Mouse (Mus musculus) mouse embryonic stem cell (cell line): Measurements from ENCODE around the gene Sobp.

Source experiments
- in situ Hi-C, 2 experiments: fragments of 300-500 bp; cut with MboI; formaldehyde crosslinking; loops; 1 replicate in 1 of 2; 3 replicates in 1 of 2; pipeline ENCODE4 v1.14.3; 2019 to 2020; ENCODE audit warnings: low sequenced_read_pairs in 2 of 2, low pct_unique_long_range_greater_than_20kb in 1 of 2, mixed read lengths in 1 of 2; ENCODE audit not compliant: unreplicated experiment in 1 of 2

Gene Sobp

GRCm38 (mm10) chr10:43008116-43008515, 166.2 kb downstream of the Sobp start:
- in situ Hi-C loops = no loop called here

GRCm38 (mm10) chr10:43006534-43006933, 167.8 kb downstream of the Sobp start:
- in situ Hi-C loops = no loop called here

- in situ Hi-C loops = no loop called here
Measured at GRCm38 (mm10) chr10:43005677-43006076, 168.7 kb downstream of the Sobp start.

- in situ Hi-C loops = no loop called here
Measured at GRCm38 (mm10) chr10:43005031-43005430, 169.3 kb downstream of the Sobp start.

GRCm38 (mm10) chr10:43004174-43004734, 170.1 kb downstream of the Sobp start:
- in situ Hi-C loops = no loop called here

- in situ Hi-C loops = no loop called here
Measured at GRCm38 (mm10) chr10:43003466-43003757, 170.9 kb downstream of the Sobp start.

GRCm38 (mm10) chr10:43002721-43003465, 171.4 kb downstream of the Sobp start:
- in situ Hi-C loops = no loop called here

- in situ Hi-C loops = no loop called here
Measured at GRCm38 (mm10) chr10:43002066-43002678, 172.2 kb downstream of the Sobp start.

GRCm38 (mm10) chr10:43001433-43001832, 172.9 kb downstream of the Sobp start:
- in situ Hi-C loops = no loop called here

- in situ Hi-C loops = loop anchor here in 1 of 2 experiments (10.0 kb wide), 1 partner anchor 155 kb away; no protein-coding TSS in a partner anchor
Measured at GRCm38 (mm10) chr10:42999324-42999723, 175.0 kb downstream of the Sobp start.

- in situ Hi-C loops = loop anchor here in 1 of 2 experiments (10.0 kb wide), 1 partner anchor 152 kb away; no protein-coding TSS in a partner anchor
Measured at GRCm38 (mm10) chr10:42997278-42997677, 177.1 kb downstream of the Sobp start.

GRCm38 (mm10) chr10:42995484-42995895, 178.8 kb downstream of the Sobp start:
- in situ Hi-C loops = loop anchor here in 1 of 2 experiments (10.0 kb wide), 1 partner anchor 151 kb away; no protein-coding TSS in a partner anchor

GRCm38 (mm10) chr10:42994331-42994782, 180.0 kb downstream of the Sobp start:
- in situ Hi-C loops = loop anchor here in 1 of 2 experiments (10.0 kb wide), 1 partner anchor 150 kb away; no protein-coding TSS in a partner anchor

- in situ Hi-C loops = loop anchor here in 1 of 2 experiments (10.0 kb wide), 1 partner anchor 146 kb away; no protein-coding TSS in a partner anchor
Measured at GRCm38 (mm10) chr10:42991018-42991417, 183.3 kb downstream of the Sobp start.

GRCm38 (mm10) chr10:42989910-42990309, 184.4 kb downstream of the Sobp start:
- in situ Hi-C loops = loop anchor here (5.0 to 10.0 kb wide), 2 partner anchors 145 to 148 kb away; no protein-coding TSS in a partner anchor

- in situ Hi-C loops = loop anchor here in 1 of 2 experiments (5.0 kb wide), 1 partner anchor 146 kb away; no protein-coding TSS in a partner anchor
Measured at GRCm38 (mm10) chr10:42988627-42989026, 185.7 kb downstream of the Sobp start.

GRCm38 (mm10) chr10:42987594-42988052, 186.7 kb downstream of the Sobp start:
- in situ Hi-C loops = loop anchor here in 1 of 2 experiments (5.0 kb wide), 1 partner anchor 145 kb away; no protein-coding TSS in a partner anchor

GRCm38 (mm10) chr10:42984886-42985285, 189.4 kb downstream of the Sobp start:
- in situ Hi-C loops = loop anchor here in 1 of 2 experiments (5.0 kb wide), 1 partner anchor 143 kb away; no protein-coding TSS in a partner anchor
